Mouse (Mus musculus) right cerebral cortex, postnatal 4 days (tissue): ENCODE measurements around the gene Eps15l1.

Experiments
- DNase-seq: peaks from one replicate; pipeline ENCODE4 v3.0.0-alpha.2; 2022

Gene Eps15l1

DNA sequence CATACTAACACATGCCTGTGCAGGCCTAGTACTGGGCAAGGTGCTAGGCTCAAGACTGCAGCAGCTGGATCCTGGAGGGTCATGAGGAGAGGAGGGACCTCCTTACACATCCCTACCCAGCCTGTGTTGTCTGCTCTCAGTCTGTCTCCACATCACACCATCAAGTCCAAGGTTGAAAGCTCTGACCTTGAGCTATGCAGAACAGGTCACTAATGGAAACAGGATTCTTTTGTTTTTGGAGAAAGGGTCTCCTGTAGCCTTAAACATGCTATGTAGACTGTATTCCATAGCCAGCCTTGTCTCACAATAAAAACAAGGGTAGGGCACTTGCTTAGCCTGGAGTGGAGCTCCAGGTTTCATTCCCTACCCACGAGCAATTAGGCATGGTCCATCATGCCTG is 72.3 kb downstream of the Eps15l1 start:
- no peak for DNase-seq

- DNase-seq: no peak
These were observed 73.1 kb downstream of the Eps15l1 start for GRCm38 (mm10) chr8:72348114-72348513.

DNA sequence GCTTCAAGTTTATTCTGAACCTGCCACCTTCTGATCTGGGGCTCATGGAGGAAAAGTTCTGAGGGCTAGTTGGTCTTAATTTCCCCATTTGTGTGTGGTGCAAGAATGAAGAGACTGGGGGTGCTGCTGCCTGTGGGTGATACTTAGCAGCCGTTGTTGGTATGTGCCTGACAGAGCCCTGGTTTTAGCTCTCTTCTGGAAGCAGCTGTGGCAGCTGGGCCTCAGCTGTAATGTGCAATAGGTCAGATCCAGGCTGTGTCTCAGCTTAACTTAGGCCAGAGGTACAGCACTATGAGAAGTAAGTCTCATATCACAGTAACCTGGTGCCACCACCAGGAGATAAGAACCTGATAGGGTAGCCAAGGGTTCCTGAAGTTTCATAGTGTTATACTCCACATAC is 73.7 kb downstream of the Eps15l1 start:
- DNase-seq: no peak

DNA sequence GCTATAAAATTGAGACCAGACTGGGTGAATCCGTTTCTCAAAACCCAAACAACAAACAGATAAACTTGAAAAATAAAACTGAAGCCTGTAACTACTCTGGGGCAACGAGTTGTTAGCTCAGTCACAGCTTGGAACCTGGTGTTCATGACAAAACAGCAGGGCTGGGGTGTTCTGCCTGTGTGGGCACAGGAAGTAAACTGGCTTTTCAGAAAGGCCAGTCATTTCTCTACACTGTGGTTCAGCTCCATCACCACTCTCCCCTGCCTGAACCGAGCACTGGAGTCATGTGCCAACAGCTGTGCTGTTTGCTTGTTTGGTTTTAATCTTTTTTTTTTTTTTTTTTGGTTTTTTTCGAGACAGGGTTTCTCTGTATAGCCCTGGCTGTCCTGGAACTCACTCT is 77.5 kb downstream of the Eps15l1 start:
- no peak for DNase-seq

DNA sequence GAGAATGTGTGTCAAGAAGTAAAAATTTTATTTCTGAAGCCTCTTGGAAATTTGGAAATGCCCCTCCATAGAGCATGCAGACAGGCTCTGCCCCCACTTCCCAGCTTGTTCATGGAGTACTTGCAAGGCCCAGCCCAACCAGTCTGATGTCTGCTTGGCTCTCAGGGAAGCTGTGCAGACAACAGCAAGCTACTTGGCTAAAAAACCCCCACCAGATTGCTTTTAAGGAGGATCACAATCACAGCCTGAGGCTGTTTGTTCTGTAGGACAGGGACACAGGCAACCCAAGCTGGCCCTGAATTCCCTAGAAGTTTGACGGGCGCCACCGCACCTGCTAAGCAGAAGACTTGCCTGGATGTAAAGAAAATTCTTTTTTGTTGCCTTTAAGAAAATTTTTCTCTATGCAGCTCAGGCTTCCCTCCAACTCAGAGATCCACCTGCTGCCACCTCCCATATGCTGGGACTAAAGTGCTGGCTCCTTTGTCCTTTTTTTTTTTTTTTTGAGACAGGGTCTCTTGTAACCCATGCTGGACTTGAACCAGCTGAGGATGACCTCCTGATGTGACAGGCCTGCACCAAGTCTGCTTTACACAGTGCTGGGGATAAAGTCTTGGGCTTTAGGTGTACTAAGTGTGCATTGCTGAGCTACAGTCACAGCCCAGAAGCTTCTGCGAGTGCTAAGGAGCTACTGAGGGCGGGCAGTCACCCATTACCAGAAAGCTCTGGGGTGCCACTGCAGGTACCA is 78.5 kb downstream of the Eps15l1 start:
- no peak for DNase-seq

DNA sequence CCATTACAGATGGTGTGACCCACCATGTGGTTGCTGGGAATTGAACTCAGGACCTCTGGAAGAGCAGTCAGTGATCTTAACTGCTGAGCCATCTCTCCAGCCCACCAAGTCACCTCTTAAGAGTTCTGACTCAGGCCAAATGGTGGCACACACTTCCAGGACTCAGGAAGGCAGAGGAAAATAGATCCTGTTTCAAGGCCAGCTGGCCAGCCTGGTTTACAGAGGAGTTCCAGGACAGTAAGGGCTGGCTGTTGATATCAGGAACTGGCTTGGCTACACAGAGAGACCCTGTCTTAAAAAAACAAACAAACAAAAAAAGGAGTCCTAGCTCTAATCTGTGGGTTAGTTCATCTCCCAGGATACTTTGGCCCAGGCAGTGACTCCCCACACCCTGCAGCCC is 84.2 kb downstream of the Eps15l1 start:
- no peak for DNase-seq

DNA sequence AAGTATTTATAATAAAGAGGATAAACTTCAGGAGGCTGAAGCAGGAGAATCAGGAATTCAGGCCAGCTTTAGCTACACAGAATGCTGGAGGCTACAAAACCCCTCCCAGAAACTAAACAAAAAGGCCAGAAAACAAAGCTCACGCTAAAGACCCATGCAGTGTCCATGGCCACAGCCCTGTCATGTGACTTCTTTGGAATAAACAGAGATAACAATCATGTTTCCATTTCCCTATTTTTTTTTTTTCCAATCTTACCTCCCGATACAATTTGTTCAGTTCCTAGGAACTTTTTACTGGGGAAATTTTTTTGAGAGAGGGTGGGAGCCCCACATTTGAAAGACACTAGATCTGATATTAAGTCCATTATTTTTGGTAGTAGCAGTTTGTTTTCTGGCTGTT is 85.0 kb downstream of the Eps15l1 start:
- no peak for DNase-seq

DNA sequence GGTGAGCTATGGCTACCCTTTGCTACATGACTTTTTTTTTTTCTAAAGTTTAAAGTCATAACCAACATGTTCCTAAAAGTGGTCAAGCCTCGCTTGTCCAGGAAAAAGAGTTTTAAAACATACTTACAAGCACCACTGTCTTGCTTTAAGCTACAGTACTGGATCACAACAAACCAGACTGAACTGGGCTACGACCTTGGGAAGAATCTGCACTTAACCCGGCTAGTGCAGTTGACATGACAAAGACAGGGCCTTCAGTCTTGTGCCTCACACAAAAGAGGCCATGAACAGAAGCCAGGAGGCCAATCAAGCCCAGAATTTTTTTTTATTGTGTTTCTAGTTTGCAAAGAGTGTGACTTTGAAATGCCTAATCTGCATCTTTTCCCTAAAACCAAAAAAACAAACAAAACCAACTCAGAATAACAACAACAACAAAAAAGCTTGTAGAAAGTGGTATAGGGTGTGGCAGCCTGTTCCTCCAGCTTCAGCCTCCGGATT is 87.1 kb downstream of the Eps15l1 start:
- no peak for DNase-seq

DNA sequence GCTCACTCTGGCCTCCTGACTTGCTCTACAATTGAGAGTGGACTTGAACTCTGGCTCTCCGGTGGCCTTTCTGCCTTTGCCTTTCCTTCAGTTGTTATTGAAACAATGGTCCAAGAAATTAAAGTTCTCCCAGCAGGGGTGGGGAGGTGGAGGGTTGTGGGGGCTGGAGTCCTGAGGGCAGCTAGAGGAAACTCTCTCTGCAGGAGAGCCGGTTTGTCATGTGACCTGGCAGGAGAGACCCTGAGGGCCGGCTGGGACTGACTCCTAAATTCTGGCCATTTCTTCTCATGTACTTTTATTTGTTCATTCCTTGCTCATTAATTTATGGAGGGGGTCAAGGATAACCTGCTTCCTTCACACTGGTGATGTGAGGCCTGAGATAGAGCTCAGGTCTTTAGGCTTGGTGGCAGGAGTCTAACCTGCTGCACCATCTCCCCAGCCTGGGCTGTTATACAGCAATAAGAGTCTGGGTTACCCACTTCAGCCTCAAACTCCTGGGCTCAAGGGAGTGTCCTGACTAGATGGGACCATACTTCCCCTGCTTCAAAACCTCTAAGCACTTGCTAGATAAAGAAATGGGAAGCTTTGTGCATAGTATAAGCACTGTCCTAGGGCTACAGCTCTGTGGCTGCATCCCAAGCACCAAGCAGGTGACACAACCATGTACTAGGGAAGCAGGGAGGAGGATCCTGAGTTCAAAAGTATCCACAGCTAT is 87.7 kb downstream of the Eps15l1 start:
- no peak for DNase-seq

DNA sequence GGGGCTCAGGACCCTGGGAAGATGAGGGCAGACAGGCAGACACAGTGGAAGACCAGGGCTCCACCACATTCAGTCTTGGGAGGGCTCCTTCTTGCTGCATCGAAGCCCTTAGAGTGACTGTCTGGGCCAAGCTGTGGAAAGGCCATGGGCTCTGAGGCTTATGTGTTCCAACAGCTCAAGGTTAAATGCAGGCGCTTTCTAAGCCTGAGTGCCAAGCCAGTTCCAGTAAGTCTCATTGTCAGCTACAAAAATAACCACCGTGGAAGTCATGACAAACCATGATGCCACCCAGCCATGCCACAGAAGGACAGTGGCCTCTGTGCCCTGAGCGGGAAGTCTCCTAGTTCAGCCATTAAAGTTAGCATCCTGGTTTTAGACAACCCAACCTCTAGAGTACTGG is 89.6 kb downstream of the Eps15l1 start:
- no peak for DNase-seq

GRCm38 (mm10) chr8:72330806-72331516 is 90.3 kb downstream of the Eps15l1 start:
- no peak for DNase-seq

- DNase-seq: no peak
These were observed 92.1 kb downstream of the Eps15l1 start for GRCm38 (mm10) chr8:72329116-72329515.

DNA sequence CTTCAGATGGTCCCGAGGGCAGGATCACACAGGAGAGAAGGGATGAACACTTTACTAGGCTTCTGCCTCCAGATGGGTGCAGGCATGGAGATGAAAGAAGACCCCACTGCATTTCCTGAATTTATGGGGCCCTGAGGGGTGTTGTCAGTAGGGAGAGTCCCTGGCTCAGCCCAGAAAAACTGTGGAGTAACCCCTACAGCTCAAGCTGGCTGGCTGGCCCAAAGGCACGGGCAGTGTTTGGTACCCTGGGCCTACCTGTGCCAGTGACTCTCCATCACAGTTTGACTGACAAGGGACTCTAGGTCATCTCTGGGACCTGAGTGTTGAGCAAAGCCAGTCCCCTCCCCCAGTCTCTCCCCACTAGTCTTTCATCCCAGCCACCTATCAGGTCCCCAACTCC is 96.6 kb downstream of the Eps15l1 start:
- no peak for DNase-seq

DNA sequence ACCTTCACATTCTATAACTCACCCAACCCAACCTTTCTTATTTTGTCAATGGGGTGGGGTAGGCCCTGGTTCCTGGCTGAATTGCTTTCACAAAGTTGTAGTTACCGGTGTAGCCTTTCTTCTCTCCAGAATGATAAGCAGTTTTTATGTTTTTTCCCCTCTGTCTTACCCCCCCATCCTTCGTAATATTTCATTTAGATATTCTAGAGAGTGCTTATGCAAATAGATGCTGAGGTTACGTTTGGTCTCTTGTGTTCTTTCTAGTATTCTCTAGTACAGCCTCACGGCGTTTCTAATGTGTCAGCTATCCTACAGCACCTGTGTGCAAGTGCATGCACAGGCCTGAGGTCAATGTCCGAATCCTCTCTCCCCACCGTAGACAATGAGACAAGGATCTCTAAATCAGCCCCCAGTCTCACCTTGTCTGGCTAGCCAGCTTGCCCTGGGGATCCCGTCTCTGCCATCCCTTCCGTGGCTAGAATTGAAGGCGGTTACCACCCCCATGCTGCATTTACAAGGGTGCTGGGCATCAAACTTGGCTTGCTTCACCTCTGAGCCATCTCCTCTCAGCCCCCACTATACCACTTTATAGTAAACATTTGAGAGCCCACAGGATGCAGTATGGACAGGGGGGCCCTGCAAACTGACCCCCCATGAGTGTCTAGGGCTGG is 97.1 kb downstream of the Eps15l1 start:
- DNase-seq: no peak

DNA sequence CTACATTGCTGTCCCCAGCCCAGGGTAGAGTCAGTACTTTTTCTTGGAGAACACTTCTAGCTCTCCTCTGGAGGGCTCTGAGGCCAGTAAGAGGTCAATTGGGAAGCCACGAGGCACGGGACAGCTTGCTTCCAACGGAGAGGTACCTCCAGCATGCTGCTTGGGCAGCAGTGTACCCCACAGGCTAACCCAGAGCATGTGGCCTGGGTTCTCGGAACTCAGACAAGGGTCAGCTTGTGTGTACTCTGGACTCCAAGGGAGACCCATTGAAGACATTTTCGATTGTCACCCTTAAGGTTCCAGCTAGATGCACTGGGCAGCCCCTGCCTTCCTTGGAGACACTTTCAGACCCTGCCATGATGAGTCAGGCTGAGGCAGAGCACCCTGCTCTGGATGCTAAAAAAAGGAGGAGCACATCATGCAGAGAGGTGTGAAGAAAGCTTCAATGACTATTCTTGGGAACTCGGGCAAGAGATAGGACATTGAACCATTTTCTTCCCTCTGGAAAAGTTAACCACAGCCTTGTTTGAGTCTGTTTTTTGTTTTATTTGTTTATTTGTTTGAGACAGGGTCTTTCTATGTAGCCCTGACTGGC is 98.0 kb downstream of the Eps15l1 start:
- no peak for DNase-seq

- DNase-seq: no peak
These were observed 98.8 kb downstream of the Eps15l1 start for GRCm38 (mm10) chr8:72322471-72322889.

DNA sequence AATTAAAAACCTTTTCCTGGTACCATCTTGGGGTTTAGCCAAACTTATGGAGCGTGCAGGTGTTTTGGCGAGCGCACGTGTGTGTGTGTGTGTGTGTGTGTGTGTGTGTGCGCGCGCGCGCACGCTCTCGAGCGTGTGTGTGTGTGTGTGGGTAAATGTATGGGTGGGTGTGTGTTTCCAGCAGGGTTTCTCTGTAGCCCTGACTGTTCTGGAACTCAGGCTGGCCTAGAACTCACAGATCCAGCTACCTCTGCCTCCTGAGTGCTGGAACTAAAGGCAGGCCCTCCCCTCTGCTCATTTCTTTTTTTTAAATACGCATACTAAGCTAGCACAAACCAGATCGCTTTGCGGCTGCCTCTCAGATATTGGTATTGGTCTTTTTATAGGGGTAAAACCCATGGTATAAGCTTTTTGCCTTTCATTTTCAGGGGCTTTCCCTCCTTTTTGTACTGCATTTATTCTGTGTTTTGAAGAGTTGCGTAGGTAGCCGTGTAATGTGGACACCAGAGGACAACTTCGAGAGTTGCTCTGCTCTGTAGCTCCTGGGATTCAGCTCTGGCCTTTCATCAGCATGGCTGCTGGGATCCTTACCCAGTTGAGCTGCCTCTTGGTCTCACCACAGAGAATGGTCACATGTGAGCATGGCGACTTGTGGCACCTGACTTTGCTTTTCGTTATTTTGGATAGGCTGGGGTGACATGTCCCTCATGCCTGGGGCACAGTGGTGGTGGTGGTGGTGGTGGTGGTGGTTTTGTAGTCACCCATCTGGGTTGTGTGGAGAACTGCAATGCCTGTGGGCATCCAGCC is 99.4 kb downstream of the Eps15l1 start:
- DNase-seq: no peak

- DNase-seq: no peak
These were observed 100.3 kb downstream of the Eps15l1 start for GRCm38 (mm10) chr8:72320803-72321583.

GRCm38 (mm10) chr8:72319921-72320802 is 101.1 kb downstream of the Eps15l1 start:
- peak; percentile 20 for DNase-seq

DNA sequence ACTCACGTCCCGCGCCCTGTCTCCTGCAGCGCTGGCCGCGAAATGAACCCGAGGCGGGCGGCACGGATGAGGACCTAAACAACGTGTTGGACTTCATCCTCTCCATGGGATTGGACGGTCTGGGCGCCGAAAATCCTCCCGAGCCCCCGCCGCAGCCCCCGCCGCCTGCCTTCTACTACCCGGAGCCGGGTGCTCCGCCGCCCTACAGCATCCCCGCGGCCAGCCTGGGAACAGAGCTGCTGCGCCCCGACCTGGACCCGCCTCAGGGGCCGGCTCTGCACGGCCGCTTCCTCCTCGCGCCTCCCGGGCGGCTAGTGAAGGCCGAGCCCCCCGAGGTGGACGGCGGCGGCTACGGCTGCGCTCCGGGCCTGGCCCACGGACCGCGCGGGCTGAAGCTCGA is 101.9 kb downstream of the Eps15l1 start:
- peak; percentile 35 for DNase-seq
